Mouse (Mus musculus): Measurements from ENCODE around the gene Igfbp5.
A peak's percentile ranks its signal among the peaks of the same experiment; 100 is the strongest.

DNA sequence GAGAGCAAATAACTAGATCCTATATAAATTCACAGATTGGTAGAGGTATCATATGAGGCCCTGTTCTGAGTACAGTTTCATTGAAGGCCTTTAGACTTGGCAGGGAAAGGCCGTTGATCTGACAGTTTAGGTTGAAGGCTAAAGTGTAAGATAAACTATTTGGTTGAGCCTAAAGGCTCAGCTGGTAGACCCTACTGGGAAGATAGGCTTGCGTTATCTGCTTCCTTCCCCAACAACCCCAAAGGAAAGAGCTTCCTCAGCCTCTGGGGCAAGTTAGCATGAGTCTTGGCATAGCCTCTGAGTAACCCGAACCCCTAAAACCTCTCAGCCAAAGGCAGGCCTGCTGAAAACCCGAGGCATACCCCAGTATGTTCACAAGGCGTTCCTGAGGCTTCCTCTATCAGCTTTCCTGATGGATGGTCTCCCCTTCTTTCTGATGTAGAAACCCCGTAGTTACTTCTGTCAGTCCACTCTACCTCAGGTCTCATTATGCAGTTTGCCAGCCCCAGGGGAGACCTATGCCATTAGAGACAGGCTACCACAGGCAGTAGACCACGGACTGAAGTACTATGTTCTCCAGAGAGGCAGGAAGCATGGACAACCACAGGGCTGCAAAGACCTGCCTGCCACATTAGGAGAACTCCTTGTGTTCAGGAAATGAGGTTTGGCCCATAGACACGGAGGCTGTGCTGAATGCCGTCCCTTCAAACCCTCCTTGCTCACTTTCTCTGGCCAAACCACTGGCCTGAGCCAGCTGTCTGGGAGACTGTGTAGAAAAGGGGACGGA is 6.1 kb downstream of the Igfbp5 start:
- peak; percentile 13 for TF ChIP-seq POLR2A (IDR thresholded peaks at IDR 0.05; ENCODE audit: insufficient read length, low read depth)
- TF ChIP-seq MAX (IDR thresholded peaks at IDR 0.05; ENCODE audit: low read depth): no peak
